Mouse (Mus musculus) E14TG2a.4 (cell line): ENCODE results near the gene Hyal4.

Experiments used
- H3K27me3 ChIP-seq: 2 replicates; pipeline ENCODE4 v1.6.1; 2014; ENCODE audit warnings: low read length, control low read depth; ENCODE audit not compliant: insufficient read depth
- H3K36me3 ChIP-seq: 2 replicates; pipeline ENCODE4 v1.6.1; 2014; ENCODE audit warnings: low read length, control low read depth; ENCODE audit not compliant: insufficient read depth
- H3K4me1 ChIP-seq: replicated peaks from 2 replicates; pipeline ENCODE4 v1.6.1; 2014; ENCODE audit warnings: low read depth, low read length, control low read depth
- H3K4me3 ChIP-seq: replicated peaks from 2 replicates; pipeline ENCODE4 v1.5.1; 2014; ENCODE audit warnings: mild to moderate bottlenecking, low read length
- H3K9me3 ChIP-seq: 2 replicates; pipeline ENCODE4 v1.6.1; 2014; ENCODE audit warnings: low read length, control low read depth
- CTCF ChIP-seq: conservative IDR thresholded peaks from 2 replicates; pipeline ENCODE4 v1.5.1; 2014; ENCODE audit warnings: low read length
- NANOG ChIP-seq: IDR thresholded peaks from 2 replicates; pipeline ENCODE4 v1.6.1; 2014; ENCODE audit warnings: borderline replicate concordance, low read length, mixed read lengths
- POU5F1 ChIP-seq: IDR thresholded peaks from 2 replicates; pipeline ENCODE4 v1.6.1; 2014; ENCODE audit warnings: low read length, borderline replicate concordance

The Hyal4 gene

GRCm38 (mm10) chr6:24748029-24748428, at the start of gene Hyal4:
Gene Hyal4, plus strand, starts transcription at chr6:24748329.
- TF ChIP-seq NANOG (no peak), CTCF (no peak), POU5F1 (no peak)
- H3K36me3 ChIP-seq, result no peaks in the 10 kb centered on the region
- no peak within 1 kb of the TSS for H3K4me3 ChIP-seq
- no peaks in the 10 kb centered on the region for H3K27me3 ChIP-seq
- no peaks in the 10 kb centered on the region for H3K9me3 ChIP-seq
- no peaks in the 10 kb centered on the region for H3K4me1 ChIP-seq

GRCm38 (mm10) chr6:24707090-24707489, 41.0 kb upstream of the Hyal4 start:
- no peaks in the 10 kb centered on the region for H3K36me3 ChIP-seq

GRCm38 (mm10) chr6:24707499-24707898, 40.6 kb upstream of the Hyal4 start:
- Histone ChIP-seq H3K36me3 (no peaks in the 10 kb centered on the region), H3K9me3 (no peaks in the 10 kb centered on the region), H3K27me3 (no peaks in the 10 kb centered on the region), H3K4me3 (no peak overlapping the region), H3K4me1 (peaks cover 4% of the 10 kb centered on the region; the same call in 1 of the 2 replicates)
- no peak for TF ChIP-seq CTCF
- TF ChIP-seq POU5F1, result no peak
- no peak for TF ChIP-seq NANOG

More at GRCm38 (mm10) chr6:24707090-24707489, 41.0 kb upstream of the Hyal4 start:
- H3K4me1 ChIP-seq, result peaks cover 4% of the 10 kb centered on the region; the same call in 1 of the 2 replicates
- no peaks in the 10 kb centered on the region for H3K9me3 ChIP-seq
- no peak for TF ChIP-seq POU5F1
- TF ChIP-seq NANOG, result no peak
- no peak for TF ChIP-seq CTCF
- H3K4me3 ChIP-seq, result no peak overlapping the region
- no peaks in the 10 kb centered on the region for H3K27me3 ChIP-seq

- peaks cover 6% of the 10 kb centered on the region; the same call in 1 of the 2 replicates for H3K9me3 ChIP-seq
- H3K27me3 ChIP-seq, result no peaks in the 10 kb centered on the region
- H3K36me3 ChIP-seq, result no peaks in the 10 kb centered on the region
- no peaks in the 10 kb centered on the region for H3K4me1 ChIP-seq
- no peak overlapping the region for H3K4me3 ChIP-seq
- TF ChIP-seq NANOG, result no peak
- TF ChIP-seq POU5F1, result no peak
- TF ChIP-seq CTCF, result peak; percentile 14
Observed at GRCm38 (mm10) chr6:24721317-24722099, 26.6 kb upstream of the Hyal4 start.

- Histone ChIP-seq H3K4me3 (no peak overlapping the region), H3K4me1 (no peaks in the 10 kb centered on the region), H3K36me3 (no peaks in the 10 kb centered on the region), H3K27me3 (no peaks in the 10 kb centered on the region), H3K9me3 (peaks cover 7% of the 10 kb centered on the region)
- TF ChIP-seq POU5F1 (no peak), CTCF (no peak), NANOG (no peak)
Observed at GRCm38 (mm10) chr6:24728130-24728529, 20.0 kb upstream of the Hyal4 start.

GRCm38 (mm10) chr6:24732945-24733344, 15.2 kb upstream of the Hyal4 start, which contains the start of gene Hyal6:
Gene Hyal6, plus strand, starts transcription at chr6:24733245.
- H3K36me3 ChIP-seq, result no peaks in the 10 kb centered on the region
- TF ChIP-seq CTCF (no peak), POU5F1 (no peak), NANOG (no peak)
- H3K4me1 ChIP-seq, result no peaks in the 10 kb centered on the region
- no peaks in the 10 kb centered on the region for H3K27me3 ChIP-seq
- H3K9me3 ChIP-seq, result peaks cover 7% of the 10 kb centered on the region
- no peak within 1 kb of the TSS for H3K4me3 ChIP-seq

- Histone ChIP-seq H3K36me3 (no peaks in the 10 kb centered on the region), H3K4me1 (no peaks in the 10 kb centered on the region), H3K4me3 (no peak overlapping the region), H3K9me3 (no peaks in the 10 kb centered on the region), H3K27me3 (no peaks in the 10 kb centered on the region)
- TF ChIP-seq NANOG, result no peak
Observed at GRCm38 (mm10) chr6:24734565-24734964, 13.6 kb upstream of the Hyal4 start.

GRCm38 (mm10) chr6:24759281-24759680, 11.2 kb downstream of the Hyal4 start:
- Histone ChIP-seq H3K4me1 (no peaks in the 10 kb centered on the region), H3K4me3 (no peak overlapping the region), H3K27me3 (no peaks in the 10 kb centered on the region), H3K36me3 (no peaks in the 10 kb centered on the region), H3K9me3 (peaks cover 7% of the 10 kb centered on the region; the same call in 1 of the 2 replicates)
- no peak for TF ChIP-seq POU5F1

- Histone ChIP-seq H3K9me3 (no peaks in the 10 kb centered on the region), H3K27me3 (no peaks in the 10 kb centered on the region)
- TF ChIP-seq NANOG (no peak), CTCF (no peak), POU5F1 (no peak)
Observed at GRCm38 (mm10) chr6:24766261-24766660, 18.1 kb downstream of the Hyal4 start.

More at GRCm38 (mm10) chr6:24766261-24766660, 18.1 kb downstream of the Hyal4 start:
- Histone ChIP-seq H3K4me1 (no peaks in the 10 kb centered on the region), H3K36me3 (no peaks in the 10 kb centered on the region), H3K4me3 (no peak overlapping the region)
